Mouse (Mus musculus) adrenal gland, postnatal 25 days (tissue): ENCODE results near the gene Ccl25. TPM values are rescaled to one million over a fixed set of nuclear protein-coding genes. Genes with fewer than 3 reads are reported as not detected.

Experiments used
- DNase-seq: peaks from one replicate; pipeline ENCODE4 v3.0.0; 2021; ENCODE audit warnings: mixed read lengths
- long read RNA-seq: library from polyadenylated mRNA; stranded (forward); transcript quantifications from one replicate; pipeline ENCODE4 v2.0.0, GENCODE M21; 2021
- total RNA-seq: library from RNA; stranded (reverse); gene quantifications from 2 replicates; pipeline ENCODE4 v1.2.3, GENCODE M21; 2021

Ccl25 gene
- total RNA-seq = 18.8 and 20.2 TPM in 2 replicates
- long read RNA-seq, partial matches to known transcripts = 4 of 15 reads
- long read RNA-seq, other reads (novel, unspliced or antisense) = 8 of 15 reads

DNA sequence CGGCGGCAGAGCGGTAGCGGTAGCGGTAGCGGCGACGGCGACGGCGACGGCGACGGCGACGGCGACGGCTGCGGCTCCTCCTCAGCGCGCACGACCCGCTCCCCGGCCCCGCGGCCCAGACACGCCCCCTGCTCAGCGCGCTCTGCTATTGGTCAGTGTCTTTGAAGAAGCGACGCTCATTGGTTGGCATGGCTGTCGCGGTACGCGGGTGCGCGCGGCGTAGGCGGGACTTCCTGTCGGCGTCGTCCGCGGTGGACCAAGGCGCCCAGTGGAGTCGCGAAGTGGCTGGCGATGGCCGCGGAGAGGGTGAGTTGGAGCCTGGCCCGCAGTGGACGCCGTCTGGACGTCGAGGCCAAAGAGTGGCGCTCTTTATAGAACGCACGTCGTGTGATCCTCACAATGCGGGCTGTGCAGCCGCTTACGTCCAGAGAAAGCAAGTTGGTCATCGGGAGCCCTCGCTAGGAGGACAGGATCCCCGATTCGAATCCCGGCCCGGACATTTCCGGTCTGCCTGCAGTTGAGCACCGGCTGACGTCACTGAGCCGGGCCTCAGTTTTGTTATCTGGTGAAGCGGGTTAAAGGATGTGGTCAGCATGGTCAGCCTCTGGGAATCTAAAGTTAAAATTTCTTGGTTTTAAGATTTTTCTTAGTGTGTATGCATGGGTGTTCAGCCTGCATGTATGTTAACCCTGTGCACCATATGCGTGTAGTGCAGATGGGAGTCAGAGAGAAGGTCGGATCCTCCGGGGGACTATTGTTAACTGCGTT is at the start of gene Ccl25, which contains the start of gene Elavl1:
Gene Ccl25, plus strand, starts transcription at position 228 of the 768 bp plus-strand sequence.
Gene Elavl1, minus strand, starts transcription at position 431 of the 768 bp plus-strand sequence.
- DNase-seq = peak; percentile 97

DNA sequence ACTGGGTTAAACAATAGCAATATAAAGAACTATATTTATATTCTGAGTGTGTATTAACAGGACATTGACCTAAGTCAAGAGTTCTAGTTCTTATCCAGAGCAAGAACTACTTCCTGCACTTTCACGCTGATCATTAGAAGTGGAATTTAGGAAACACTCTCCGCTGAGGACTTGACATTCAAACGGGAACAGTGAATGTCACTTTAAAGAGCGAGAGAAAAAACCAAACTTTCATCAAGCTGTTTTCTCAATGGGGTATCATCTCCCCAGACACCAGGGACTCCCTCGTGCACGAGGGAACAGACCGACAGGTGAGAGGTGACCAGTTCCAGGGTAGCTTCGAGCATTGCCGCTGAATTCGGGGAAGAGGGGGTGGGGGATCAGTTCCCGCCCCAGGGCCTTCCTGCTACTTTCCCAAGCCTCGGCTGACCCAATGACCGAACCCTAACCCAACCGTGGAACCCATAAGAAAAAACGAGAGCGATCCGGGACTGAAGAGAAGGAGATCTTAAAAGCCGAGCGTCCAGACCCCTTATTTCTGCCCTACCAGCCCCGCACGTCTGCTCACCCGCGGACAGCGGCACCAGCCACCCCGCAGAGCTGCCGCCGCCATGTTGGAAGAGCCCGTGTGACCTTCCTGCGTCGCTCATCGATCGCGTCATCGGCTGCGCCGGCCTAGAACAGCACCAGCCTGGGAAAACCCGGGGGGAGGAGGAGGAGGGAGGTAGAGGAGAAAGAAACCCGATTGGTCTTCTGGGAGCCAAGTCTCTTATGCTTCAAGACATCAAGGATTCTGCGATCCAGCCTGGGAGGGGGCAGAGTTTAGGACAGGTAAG is 49.5 kb upstream of the Ccl25 start, which contains the start of gene Timm44:
Gene Timm44, minus strand, starts transcription at position 639 of the 836 bp plus-strand sequence.
- DNase-seq = peak; percentile 94

DNA sequence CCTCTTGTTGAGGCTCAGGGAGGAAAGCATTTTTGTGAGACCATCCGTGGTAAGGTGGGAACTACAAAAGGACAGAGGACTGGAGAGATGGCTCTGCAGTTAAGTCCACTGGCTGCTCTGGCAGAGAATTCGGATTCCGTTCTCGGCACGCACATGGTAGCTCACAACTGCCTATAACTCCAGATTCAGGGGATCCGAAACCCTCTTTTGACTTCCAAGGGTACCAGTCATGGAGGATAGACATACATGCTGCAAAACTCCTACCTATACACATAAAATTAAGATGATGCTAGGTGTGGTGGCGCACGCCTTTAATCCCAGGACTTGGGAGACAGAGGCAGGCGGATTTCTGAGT is 48.9 kb upstream of the Ccl25 start:
- DNase-seq = no peak

DNA sequence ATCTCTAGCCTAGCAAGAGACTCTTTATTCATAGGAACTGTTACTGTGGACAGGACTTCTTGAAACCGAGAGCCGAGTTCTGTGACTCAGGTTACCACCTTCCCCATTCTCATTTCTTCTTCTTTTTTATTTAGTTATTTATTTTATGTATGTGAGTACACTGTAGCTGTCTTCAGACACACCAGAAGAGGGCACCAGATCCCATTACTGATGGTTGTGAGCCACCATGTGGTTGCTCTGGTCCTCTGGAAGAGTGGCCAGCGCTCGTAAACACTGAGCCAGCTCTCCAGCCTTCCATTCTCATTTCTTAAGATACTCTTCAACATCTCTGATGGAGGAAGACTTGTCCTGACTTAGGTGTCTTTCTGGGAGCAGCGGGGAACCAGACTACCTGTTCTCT is 32.3 kb upstream of the Ccl25 start:
- DNase-seq = no peak

DNA sequence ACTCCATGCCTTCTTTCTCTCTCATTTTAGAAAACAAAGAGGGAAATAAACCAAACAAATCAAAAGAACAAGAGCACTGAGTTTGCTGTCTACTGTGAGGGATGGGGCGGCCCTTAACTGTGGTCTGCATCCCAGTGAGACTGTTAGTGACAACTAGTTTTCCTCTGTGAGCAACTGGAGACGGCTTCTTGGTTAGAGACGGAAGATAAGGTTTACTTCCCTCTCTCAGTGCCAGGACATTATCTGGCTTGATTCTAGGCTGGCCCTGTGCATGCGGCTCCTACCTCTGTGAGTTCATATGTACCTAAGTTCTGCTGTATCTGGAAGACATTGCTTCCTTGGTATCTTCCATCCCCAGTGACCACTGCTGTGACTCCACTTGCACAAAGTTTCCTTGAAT is 27.2 kb upstream of the Ccl25 start:
- DNase-seq = no peak

DNA sequence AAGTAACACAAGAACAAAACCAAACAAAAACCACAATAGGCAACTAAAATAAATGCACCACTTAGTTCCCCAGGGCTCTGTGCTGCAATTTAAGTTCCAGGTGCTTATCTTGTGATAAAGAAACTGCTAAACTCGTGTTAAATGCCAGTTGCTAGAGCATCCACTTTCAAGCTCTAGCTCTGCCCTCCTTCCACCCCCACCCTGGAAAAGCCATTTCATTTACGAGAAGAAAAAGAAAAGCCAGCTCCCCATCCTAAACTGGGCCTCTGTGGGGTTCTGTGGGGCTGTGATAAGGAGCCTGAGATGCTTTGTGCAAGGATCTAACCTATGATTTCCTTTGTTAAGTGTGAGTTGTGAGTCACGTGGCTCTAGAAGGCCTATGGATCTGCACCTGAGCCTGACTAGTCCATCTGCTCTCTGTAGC is 20.9 kb upstream of the Ccl25 start:
- no peak for DNase-seq

DNA sequence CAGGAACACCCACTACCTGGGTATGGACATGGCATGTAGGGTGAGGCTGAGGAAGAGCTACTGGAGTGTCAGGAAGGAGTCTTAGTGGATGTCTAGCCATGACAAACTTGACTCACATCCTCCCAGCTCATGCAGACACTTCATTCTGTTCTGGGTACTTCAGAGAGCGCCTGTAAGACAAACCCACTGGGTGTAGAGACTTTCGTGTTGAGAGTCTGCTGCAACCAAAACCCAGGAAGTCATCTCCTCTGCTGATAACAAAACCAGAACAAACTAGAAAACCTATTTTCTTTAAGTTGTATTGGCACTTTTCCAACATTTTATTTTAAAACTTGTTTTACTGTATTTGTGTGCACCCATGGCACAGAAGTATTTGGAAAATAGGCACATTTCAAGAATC is 19.2 kb upstream of the Ccl25 start:
- no peak for DNase-seq

DNA sequence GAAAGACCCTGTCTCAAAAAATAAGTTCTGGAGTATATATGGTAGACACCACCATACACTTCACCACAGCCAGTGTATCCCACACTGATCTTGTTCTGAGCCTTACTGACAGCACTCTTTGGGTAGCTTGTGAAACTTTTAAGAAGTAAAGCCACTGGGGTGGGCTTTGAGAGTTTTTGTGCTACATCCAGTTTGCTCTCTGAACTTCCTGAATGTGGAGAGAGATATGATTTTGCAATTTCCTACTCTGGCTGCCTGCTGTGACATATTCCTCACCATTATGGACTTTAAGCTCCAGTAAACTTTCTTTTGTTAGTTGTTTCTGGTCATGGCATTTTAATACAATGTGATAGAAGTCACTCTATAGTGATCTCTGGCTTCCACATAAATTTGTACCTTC is 12.9 kb upstream of the Ccl25 start:
- no peak for DNase-seq

DNA sequence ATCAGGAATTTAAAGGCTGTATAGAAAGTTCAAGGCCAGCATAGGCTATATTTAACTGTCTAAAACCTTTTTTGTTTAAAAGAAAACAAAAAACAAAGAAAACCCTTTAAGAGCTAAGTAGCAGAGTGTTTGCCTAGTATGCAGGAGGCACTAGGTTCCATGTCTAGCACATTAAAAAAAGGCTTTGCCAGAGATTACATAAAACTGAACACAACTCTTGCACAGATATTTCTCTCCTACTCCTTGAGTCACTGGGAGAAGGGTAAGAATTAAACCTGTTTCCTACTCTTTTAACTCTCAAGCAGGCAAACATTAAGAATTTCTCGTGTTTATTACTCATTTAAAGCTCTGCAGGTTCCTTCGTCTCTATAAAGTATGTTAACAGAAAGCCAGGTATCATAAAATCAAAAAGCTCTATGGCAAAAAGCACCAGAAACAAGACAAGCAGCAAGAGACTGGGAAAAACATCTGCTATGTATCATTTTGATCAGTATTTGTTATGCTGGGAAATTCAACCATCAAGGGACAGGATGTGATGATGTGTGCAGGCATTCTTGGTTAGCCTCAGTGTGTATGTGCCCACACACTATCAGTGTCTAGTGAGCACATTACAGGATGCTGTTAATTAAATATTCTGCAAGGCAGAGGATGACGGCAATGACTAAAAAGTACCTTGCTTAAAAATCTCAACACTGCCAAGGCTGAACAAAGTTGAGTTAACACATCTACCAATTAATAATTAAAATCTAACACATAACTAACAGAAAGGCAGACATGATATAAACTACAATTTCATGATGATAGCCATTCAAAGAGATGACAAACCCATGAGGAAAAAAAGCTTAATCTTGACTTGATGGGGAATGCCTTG is 11.5 kb upstream of the Ccl25 start:
- no peak for DNase-seq

DNA sequence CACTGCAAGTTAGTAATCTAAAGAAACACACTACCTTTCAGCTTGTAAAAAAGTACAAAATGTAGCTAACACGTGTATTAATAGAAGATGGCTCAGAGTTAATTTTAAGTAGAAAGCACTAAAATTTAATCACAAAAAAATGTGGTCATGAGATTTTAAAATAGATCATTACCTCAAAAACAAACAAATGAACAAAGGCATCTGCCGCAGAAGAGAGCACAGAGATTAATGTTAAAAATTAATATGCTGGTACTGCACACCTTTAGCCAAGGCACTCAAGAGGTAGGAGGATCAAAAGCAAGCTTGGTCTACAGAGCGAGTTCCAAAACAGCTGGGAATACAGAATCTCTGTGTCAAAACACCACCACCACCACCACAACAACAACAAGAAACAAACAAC is 10.2 kb upstream of the Ccl25 start:
- no peak for DNase-seq

DNA sequence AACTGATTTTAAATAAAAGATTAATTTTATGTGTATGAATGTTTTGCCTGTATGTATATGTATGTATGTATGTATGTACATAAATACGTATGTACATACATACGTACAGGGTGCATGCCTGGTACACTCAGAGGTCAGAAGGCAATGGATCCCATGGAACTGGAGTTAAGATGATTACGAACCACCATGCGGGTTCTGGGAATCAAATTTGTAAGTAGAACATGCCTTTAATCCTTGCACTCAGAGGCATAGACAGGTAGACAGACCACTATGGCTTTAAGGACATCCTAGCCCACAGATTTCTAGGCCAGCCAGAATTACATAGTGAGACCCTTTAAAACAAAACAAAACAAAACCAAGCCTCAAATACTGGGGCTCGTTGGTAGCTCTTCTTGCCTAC is 6.9 kb upstream of the Ccl25 start:
- DNase-seq = no peak

DNA sequence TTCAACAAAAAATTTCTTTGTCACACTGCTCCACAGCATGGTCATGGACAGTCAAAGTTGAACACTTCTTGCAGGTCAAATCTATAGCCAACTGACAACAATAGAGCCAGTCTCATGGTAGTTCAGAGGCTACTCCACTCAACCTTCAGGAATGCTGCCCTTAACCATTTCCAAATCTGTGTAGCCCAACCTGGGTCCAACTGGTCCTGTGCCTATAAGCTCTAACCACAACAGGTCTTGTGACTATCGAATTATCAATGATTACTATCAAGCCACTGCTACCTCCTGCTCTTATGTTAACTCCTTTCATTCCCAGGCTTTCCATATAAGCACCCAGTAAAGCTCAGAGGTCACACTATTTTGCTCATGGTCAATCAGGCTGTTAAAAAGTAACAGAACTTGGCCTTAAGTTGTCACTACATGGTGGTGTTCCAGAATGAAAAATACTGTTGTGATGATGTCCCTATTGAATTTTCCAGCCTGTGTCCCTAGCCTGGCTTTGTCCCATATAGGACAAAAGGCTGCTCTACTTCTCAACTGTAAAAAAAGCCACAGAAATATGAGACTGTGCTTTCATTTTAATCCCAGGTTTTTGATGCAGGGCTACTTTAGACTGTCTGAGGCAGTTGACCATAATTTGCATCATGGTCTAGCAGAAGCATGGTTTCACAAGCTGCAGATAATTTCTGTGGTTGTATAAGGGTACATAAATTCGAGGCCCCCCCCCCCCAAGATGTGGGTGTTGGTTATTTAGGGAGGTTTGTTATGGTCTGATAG is 6.0 kb upstream of the Ccl25 start:
- no peak for DNase-seq

DNA sequence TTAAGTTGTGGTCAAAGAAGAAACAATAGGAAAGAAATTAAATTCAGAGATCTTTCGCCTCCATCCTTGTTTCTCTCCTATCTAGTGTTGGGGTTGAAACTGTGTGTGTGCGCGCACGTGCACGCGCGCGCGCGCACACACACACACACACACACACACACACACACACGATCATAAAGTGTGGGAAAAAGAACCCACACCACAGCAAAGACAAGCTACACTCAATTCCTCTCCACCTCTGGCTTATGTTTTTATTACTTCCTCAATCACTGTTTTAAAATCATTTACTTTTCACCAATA is 5.5 kb upstream of the Ccl25 start:
- no peak for DNase-seq

DNA sequence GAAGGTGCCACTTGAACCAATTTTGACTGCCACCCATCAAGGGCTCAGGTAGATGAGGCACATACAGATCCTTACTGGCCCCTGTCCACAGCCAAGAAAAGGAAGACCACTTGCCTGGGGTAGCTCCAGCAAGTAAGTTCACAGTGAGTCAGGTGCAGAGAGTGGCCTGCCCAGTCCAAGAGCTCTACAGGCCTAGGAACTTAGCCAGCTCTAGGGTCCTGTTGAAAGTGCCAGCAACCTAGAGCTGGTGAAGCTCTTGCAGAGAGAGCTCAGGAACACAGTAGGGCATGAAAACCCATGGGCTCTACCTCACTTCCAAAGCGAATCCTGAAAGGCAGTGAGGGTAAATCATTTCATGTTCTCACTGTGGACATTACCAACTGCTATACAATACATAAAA is 4.6 kb upstream of the Ccl25 start:
- DNase-seq = no peak

DNA sequence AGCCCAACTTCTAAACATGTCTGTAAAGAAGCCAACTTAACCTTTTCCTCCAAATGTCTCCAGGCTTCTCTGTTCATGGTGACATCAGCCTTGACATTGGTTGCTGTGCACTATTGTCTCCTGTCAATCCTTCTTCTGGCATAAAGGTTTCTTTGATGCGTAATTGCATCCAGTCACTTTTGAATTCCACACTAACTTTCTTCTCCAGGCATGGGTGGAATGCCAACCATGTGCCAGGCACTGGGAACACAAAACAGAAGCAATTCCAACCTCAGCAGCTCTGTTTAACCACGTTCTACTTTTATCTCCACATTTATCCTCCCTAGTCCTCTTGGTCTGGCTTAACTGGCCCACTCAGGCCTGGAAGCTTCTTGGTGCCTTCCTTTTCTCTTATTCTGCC is 4.0 kb upstream of the Ccl25 start:
- no peak for DNase-seq

DNA sequence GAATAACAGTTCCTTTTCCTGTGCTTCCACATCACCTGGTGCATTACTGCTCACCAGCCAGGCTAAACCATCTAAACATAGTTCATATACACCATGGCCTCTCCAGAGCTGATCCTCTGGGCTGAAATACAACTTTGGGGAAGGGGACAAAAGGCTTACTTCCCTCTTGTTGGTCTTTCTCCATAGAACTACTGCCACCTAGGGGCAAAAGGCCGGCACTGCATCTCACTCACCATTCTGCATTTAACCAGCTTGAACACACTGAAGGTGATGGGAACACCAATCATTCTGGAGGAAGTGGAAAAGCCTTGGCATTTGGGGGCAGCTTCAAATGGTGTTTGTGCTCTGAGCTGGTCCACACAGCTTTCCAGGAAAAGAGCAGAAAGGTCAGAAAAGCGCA is 2.5 kb upstream of the Ccl25 start:
- DNase-seq = peak; percentile 71

DNA sequence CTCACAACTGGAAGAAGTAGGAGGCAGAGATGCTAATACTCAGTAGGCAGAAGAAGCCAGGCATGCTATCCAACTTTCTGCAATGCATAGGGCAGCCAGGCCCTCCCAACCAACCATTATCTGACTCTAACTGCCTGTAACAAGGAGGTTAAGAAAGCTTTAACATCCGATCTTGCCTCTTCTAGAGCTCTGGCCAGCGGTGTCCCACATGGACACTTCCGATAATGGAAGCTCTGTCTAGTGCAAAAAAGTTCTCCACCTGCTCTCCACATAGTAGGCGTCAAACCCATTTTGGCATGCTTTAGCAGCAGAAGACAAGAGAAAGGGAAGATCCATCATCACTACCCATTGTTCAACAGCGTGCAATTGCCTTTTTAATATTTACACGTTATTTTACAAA is 1.1 kb upstream of the Ccl25 start:
- DNase-seq = no peak

DNA sequence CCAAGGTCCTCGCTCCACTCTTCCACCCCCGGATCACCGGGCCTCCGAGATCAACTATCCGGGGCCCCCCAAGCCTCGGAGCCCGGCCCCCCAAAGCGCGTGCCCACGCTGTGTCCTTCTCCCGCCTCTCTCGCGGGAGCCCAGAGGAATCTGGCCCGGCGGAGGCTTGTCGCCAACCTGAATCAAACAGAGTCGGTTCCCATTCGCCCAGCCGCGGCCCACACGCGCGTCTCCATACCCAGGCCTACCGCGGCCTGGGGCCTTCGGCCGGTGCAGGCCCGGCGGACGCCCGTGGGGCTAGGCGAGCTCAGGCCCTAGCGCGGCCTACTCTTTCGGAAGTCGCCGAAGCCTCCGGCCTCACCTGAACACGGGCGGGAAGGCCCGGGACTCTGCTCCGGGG is 485 bp upstream of the Ccl25 start:
- DNase-seq = peak; percentile 47

DNA sequence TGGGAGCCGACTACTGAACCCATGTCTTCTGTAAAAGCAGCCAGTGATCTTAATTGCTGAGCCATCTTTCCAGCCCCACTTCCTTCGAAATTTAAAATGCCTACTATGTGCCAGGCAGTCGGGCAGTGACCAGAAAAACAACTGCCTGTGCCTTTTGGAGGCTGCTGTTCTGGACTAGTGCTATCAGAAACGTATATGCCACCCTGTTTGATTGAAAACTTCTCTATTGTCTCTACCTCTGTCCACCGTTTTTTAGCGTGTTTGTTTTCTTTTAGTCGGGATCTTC is 684 bp downstream of the Ccl25 start:
- no peak for DNase-seq

DNA sequence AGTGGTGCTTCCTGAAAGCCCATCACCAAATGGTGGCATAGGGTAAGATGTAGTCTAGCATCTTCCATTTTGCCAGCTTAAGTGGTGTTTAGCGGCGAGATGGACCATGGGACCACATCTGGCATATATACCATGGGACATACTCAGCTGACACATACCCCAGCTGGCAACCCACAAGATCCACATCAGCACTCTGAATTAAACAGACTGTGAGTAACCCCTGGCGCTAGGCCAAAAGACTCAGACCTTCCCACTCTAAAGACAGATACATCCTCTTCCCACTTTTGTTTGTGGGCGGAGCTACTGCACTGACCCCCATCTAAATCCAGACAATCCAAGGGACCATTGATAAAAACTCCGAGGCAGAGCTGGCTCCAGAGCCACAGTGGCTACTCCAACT is 4.0 kb downstream of the Ccl25 start:
- no peak for DNase-seq

DNA sequence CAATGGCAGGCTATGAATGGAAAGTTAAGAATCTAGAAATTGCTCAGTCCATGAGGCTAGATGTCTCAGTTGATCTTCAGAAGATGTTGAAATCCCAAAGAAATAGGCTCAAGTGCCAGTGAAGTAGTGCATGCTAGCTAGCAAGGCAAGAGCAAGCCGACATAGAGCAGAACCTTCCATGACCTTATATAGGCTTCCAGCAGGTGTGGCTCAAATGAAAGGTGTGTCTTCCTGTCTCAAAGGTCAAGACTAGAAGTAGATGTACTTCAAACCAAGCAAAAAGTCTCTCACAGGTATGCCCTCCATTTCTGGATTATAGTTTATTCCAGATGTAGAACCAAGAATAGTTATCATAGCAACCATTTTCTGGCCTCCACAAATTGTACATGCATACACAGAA is 9.0 kb downstream of the Ccl25 start:
- no peak for DNase-seq

DNA sequence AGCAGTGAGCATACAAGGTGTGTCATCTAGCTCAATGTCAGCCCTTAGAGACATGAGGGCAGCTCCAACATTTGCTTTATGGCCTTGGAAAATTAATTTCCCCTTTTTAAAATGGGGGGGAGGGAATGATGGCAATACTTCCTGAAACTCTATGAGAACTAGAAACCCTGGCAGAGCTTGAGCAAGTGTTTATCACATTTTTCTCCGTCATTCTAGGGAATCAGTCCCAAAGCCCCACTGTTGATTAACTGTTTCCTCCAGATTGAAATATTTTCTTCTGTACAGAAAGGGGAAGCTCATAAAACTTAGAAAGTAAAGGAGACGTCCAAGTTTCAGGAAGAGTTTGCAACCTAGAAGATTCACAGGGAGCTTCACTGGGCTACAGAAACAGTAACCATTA is 10.7 kb downstream of the Ccl25 start:
- no peak for DNase-seq
